ENCODE assay signal across 10 mouse cellular contexts in the genomic region with DNA sequence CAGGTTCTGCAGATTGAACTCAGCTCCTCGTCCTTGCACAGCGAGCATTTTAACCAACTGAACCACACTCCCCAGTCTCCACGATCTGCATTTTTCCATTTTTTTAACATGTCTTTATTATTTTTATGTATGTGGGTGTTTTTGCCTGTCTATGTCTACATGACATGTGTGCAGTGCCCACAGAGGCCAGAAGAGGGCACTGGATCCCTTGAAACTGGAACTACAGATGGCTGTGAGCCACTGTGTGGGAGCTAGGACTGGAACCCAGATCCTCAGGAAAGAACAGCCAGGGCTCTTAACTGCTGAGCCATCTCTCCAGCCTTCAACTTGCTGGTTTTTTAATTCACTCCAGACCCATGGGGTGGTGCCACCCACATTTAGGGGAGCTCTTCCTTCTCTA. TPM values are rescaled to one million over a fixed set of nuclear protein-coding genes. Genes with fewer than 3 reads are reported as not detected.
A peak's percentile ranks its signal among the peaks of the same experiment; 100 is the strongest.
DNase-seq lines count a peak whose midpoint lies in the region; ATAC-seq lines count a peak whose summit lies in the region.
"Had no signal": no experiment of that assay in that cellular context is flagged by ENCODE, and none has a peak within 500 bp of the region (broad histone marks: within the 10 kb centered on the region; RNA-seq: fewer than 3 reads in every experiment).

No protein-coding gene starts in this region.

- 65% methylated on average over 3 of the region's 3 CpGs for WGBS in liver, embryonic 12.5 days (ENCODE audit: insufficient replicate concordance)

- no peak overlapping the region for H3K9ac ChIP-seq in liver, embryonic 12.5 days
- H3K9ac ChIP-seq: lung, embryonic 15.5 days had no signal

- peaks cover 6% of the 10 kb centered on the region; the same call in 1 of the 2 replicates for H3K4me1 ChIP-seq in liver, embryonic 12.5 days
- H3K4me1 ChIP-seq: lung, embryonic 15.5 days had no signal

- H3K27me3 ChIP-seq in liver, embryonic 12.5 days (replicated peaks), result no peaks in the 10 kb centered on the region
- no peaks in the 10 kb centered on the region for H3K27me3 ChIP-seq in splenic B cell, adult 2 months (ENCODE audit: control insufficient read depth, insufficient read depth, low read length, poor library complexity, severe bottlenecking)
- H3K27me3 ChIP-seq: lung, embryonic 15.5 days had no signal

- DNase-seq in cerebellum, postnatal 10 days, result peak; percentile 47 to 54
- no peak for DNase-seq in cerebellum, adult 11 months
- DNase-seq in liver, result peak; percentile 50
- DNase-seq in c-Kit-positive CD71-positive TER-119-positive erythroid progenitor cells, embryonic 14.5 days (ENCODE audit: low spot score), result peak; percentile 20
- DNase-seq in splenic B cell, adult 2 months (ENCODE audit: low read depth, low spot score), result peak; percentile 32
- no peak for DNase-seq in neural tube, embryonic 10.5 days (ENCODE audit: extremely low spot score, low spot score)
- DNase-seq in ovary, postnatal 36 days (ENCODE audit: low spot score), result no peak
- DNase-seq: heart, adult 11 months had no signal

- H3K36me3 ChIP-seq in liver, embryonic 12.5 days, result peaks cover 8% of the 10 kb centered on the region
- no peaks in the 10 kb centered on the region for H3K36me3 ChIP-seq in splenic B cell, adult 2 months (ENCODE audit: control insufficient read depth, insufficient read depth, low read length, poor library complexity, severe bottlenecking)
- H3K36me3 ChIP-seq: lung, embryonic 15.5 days had no signal

- no peak overlapping the region for H3K4me2 ChIP-seq in liver, embryonic 12.5 days
- H3K4me2 ChIP-seq: lung, embryonic 15.5 days had no signal

- no peak for ATAC-seq in liver, embryonic 12.5 days

- H3K4me3 ChIP-seq in liver, embryonic 12.5 days, result no peak overlapping the region
- H3K4me3 ChIP-seq: lung, embryonic 15.5 days had no signal

- no peak overlapping the region for H3K27ac ChIP-seq in liver, embryonic 12.5 days
- H3K27ac ChIP-seq: lung, embryonic 15.5 days had no signal

- H3K9me3 ChIP-seq in liver, embryonic 12.5 days (replicated peaks), result no peaks in the 10 kb centered on the region
- H3K9me3 ChIP-seq: lung, embryonic 15.5 days had no signal

RNA-seq across cellular contexts. Expression of gene Hspa4, which starts 45.8 kb away (rescaled TPM):
- 101 and 103 TPM in 2 replicates for polyA plus RNA-seq in liver, embryonic 12.5 days (2016; fragmentation: Nextera tagmentation; extraction: Ambion mirVana)

Comparison
In these comparisons a context has a peak if more than half of its experiments do, and no peak if none do; other contexts are left out.
1. DNase-seq: peak in cerebellum, postnatal 10 days (2 of 2), liver (single experiment), c-Kit-positive CD71-positive TER-119-positive erythroid progenitor cells, embryonic 14.5 days (single experiment) and splenic B cell, adult 2 months (single experiment); none in cerebellum, adult 11 months (single experiment), neural tube, embryonic 10.5 days (single experiment) and ovary, postnatal 36 days (single experiment).